Mouse (Mus musculus) left cerebral cortex, adult 11 months (tissue): ENCODE measurements at regions not wholly inside any gene's neighbourhood (a gene's known extent, or its start where the extent isn't known, plus 50 kb on each side); places are given as distances from the start of the nearest gene placed in this dataset.
A peak's percentile ranks its signal among the peaks of the same experiment; 100 is the strongest.

Source experiments
- DNase-seq: peaks from one replicate; pipeline ENCODE4 v3.0.0; 2022; ENCODE audit warnings: low spot score

DNA sequence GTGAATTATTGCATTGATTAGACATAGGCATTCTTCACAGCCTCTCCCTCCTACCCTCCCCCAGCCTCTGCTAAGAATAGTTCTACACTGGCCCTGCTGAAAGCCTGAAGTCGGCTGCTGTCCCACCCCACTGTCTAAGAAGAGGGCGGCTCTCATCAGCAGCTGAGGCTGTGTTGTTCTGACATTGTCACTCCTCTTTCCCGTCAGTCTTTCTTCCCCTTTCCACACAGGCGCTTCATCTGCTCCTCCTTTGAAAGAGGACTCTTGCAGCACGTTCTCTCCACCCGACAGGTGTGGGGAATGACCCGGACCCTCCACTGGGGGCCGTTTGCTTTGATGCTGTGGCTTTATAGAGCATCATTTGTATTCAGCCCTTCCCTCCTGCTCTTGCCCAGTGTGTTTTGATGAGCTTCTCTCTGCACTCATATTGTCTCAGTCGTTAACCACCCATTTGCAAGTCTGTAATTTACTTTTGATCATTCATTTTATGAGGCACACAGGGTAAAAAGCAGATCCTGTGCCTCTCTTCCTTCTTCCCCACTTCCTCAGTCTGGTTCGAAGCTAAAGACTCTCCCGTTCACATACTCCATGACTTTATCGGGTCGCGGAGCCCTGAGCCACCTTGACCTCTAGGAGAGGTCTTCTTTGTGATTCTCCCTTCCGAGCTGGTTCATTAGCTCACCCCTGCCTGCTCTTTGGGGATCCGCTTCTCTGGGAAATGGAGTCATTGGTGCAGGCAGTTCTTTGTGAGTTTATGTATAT is 142.2 kb upstream of the Snx19 start:
- no peak for DNase-seq

DNA sequence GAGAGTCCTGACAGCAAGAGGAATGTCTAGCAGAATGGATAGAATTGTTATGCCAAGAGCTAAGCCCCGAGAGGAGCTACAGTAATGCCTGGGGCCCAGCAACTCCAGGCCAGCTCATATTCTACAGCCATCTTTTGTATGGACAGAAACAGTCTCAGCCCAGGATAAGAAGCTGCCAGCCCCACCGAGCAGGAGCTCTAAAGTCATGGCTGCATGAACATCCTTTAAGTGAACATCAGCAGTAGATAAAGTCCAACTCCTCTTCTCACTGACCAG is 141.6 kb upstream of the Snx19 start:
- DNase-seq = no peak

DNA sequence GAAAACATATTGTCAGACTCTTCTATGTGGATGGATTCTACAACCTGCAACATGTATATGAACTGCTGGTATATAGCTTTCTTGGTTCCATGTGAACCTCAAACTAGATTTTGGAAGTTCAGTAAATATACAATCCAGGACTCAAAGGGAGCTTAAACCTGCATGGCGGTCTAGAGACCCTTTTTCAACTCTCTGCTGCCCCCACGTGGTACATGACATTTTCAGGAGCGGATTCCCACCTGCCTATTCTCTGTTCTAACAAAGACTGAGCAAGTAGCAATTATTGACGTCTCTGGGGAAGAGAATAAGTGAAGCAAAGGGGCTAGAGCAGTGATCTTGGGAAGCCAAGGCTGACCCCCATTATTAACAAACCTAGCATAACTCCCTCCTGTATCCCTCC is 127.1 kb upstream of the Snx19 start:
- DNase-seq = peak; percentile 19

DNA sequence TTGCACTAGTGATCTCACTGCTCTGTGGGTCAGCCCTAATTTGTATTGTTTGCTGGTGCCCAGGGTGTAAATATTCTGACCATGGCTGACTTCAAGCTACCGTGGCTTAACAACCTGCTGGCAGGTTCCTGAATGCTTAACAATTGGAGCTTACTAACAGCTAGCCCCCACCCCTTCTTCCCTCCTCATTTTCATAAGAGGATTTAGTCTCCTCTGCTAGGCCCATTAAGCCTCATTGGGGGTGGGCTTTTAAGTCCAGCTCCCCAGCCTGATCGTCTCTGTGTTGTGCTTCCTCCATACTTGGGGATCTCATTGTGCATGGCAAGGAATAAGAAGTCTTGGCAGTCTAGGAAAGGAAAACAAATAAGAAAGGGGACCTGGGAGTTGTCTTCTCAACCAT is 118.6 kb upstream of the Snx19 start:
- no peak for DNase-seq

DNA sequence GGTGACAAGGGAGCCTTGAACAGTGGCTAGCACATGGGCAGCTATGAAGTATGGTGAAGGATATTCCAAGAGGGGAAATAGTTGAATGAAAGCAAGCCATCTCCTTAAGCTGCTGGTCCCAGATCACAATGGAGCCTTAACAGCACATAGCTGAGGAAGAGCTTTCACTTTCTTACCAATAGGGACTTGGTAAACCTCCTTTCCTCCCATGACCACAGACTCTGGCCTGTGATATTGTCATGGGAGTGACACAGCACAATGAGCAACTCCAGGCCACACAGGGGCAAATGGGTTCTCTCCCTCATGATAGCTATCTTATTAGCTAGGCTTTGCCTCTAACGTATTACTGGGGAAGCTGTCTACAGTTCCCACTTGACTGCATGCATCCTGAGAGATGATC is 113.5 kb upstream of the Snx19 start:
- no peak for DNase-seq

DNA sequence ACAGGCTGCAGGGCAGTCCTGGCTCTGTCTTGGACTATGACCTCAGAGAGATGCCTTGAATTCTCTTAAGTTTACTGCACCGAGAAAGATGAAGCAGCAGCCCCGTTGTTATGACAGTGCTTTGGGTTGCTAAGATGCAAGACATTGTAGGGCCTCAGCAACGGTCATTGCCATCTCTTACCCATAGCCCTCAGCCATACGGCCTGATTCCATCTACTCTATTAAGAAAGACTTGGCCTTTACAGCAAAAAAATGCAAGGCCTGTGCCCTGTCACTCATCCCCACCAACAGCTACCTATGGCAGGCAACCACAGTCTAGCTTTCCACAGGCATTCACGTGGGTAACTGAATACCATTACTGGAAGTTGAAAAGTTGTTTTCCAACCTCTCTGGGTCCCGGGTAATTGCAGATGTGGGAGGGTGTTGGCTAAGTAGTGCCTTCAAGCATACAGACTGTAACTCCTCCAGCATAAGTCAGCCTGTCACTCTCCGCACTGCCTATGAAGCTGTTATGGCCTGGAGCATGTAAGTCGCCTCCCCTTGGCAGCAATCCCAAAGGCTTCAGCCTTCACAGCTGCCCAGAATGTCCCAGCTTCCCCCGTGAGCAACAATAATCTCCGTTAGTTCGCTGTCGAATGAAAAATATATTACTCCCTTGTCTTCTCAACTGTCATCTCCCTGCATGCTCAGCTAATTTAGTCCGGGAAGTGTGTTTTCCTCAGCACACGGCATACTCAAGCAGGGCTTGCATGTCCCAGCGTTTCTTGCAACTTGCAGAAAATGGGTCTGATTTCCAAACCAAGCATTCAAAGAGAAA is 112.3 kb upstream of the Snx19 start:
- DNase-seq = peak; percentile 9

DNA sequence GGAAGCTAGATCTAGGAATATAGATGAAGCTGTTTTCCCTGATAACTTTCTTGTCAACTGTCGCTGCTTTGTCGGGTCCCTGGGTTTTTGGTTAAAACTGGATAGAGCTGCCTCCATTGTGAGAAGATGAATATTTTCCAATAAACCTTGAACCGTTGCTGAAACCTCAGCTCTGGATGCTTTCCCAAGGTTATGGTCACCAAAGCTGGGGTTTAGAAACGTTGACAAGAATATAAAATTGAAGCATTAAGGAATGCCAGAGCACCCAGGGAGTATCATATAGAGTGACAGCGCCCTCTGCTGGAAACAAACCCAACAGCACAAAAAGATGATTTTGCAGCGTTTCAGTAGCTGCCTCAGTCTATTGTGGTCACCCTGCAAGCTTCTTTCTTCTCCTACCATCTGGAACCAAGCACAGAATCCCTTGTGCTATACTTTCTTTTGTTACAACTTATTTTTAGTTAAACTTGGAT is 111.7 kb upstream of the Snx19 start:
- peak; percentile 11 for DNase-seq

DNA sequence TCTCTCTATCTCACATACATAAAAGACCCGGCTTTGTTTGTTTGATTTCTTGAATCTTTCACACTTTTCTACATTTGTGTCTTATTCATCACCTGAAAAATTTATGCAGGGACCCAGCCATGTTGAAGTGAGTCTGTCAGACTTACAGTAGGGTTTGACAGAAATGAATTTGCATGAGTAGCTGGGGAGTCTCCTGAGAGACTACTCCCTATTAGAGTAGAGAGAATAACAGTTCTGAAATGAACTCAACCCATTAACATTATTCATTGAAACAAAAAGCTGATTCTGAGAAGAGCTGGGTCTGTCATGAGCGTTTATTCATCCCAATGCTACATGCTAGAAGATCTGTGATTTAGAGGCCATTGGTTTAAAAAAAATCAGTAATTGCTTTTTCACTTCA is 82.0 kb upstream of the Snx19 start:
- no peak for DNase-seq

DNA sequence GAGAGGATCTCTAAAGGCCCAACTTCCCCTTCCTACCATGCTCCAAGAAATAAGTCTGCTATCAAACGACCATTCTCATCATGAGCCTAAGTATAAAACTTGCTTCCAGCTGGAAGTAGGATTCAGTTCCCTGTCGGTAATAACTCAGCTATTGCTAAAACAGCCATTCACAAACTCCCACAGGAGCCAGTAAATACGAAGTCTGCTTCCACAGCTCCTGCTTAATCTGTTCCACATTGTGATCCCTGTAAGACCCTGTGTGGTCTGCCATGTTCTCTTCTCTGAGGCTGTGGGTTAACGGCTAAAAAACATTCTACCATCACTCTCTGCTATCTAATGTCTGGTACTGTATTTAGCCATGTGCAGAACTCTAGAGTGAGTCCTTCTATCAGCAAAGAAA is 72.9 kb upstream of the Snx19 start:
- DNase-seq = no peak

DNA sequence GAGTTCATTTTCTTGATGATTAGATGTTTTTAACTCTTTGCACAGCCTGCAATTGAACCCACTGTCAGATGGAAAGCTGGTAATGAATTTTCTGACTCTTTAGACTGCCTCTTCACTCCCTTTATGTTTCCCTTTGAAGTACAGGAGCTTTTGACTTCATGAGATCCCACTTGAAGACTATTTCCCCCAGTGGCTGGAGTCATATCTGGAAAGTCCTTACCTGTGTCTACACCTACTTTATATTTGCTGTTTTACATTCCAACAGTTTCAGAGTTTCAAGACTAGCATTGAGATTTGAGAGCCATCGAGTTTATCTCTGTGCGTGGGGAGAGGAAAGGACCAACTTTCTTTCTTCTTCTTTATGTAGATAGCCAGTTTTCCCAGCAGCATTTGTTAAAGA is 71.3 kb upstream of the Snx19 start:
- DNase-seq = no peak

DNA sequence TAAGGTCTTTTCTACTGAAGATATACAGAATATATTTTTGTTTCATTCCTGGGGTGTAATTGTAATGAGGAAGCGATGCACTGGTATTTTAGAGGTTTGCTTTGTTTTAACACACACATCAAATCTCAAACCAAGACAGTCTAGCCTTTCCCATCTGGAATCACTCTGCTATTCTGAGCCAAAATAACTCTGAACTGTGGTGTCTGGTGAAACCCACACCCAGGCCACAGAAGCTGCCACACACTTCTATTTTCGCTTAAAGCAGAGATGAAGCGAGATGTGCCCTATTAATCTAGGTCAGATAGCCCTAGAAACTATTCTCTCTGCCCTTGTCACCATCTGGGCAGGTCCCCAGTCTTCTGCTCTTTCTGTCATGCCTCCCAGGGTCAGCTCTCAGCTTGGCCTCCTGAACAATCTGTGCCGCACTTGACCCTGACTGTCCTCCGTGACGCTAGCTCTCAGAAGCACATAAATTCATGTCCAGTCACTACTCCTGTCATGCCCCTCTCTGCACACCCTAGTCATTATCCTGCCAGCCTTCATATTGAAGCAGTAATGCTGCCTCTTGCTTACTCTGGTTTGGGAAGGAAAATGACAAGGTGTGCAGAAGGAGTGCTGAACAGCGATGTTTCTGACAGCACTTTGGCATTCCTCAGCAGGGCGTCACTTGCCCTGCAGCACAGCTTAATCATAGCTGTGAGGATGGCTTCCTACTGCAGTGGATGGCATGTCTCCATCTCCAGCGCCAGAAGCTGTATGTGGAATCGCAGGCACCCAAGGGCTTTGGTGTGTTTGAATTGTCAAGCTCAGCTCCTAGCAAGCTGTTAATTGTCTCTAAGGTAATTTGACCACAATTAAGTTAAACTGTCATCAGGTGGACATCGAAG is 57.1 kb upstream of the Snx19 start:
- no peak for DNase-seq

DNA sequence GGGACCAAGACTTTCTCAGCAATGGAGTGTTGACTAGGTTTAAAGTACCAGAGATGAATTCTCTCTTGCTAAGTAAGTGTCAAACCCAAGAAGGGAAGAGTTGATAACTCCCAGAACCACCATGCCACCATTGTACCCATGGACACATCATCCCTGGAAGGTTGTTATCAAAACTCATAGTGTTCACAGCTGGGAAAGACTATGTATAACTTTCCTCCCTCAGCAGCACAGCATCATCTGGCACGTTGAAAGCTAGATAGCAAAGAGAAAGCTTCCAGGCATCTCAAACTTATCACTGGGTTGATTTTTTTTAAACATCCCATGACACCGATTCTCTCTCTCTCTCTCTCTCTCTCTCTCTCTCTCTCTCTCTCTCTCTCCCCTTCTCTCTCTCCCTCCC is 56.1 kb upstream of the Snx19 start:
- DNase-seq = no peak

DNA sequence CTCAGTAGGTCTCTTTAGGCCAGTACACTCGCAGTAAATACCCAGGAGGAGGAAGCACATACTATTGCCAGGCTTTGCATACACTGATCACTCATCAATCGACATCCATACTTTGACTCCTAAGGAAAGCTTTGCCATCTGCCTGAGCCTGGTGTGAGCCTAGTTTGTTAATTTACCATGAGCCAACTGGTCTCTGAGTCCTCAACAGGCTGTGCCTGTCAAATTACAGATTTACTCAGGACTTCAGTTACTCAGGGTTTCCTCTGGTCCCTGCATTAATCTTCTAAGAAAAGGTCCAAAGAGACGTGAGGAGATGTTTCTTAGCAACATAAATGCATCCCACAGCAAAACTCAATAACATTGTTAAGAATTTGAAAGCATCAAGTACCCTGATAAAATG is 50.0 kb upstream of the Snx19 start:
- DNase-seq = no peak
